Mouse (Mus musculus): Measurements from ENCODE around the gene Ednra. TPM values are rescaled to one million over a fixed set of nuclear protein-coding genes. Genes with fewer than 3 reads are reported as not detected.

The Ednra gene
- polyA plus RNA-seq, 1 experiment = 1.1 TPM

DNA sequence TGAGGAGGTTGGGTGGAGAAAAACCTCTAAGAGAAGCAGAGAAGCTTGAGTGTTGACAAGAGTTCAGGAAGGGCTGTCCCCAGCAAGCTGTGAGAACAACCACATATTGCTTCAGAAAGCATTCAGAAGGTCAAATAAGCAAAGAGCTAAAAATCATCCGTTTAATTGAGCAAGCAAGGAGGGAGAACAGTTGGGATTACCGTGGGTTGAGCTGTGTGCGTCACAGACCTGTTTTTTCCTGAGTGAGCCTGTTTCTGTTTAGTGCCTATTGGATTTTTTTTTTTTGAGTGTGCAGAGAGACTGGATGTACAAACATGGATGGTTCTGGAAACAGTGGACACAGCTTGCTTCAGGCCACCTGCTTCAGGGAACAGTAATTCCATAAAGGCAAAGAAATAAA lies 46.7 kb upstream of the Ednra start:
- Histone ChIP-seq H3K36me3 (ENCODE audit: control insufficient read depth, insufficient read depth) (no peaks in the 10 kb centered on the region), H3K27me3 (ENCODE audit: control insufficient read depth, insufficient read depth, insufficient read length) (no peaks in the 10 kb centered on the region), H3ac (ENCODE audit: control insufficient read depth, insufficient read length) (no peak overlapping the region), H3K79me2 (ENCODE audit: control insufficient read depth, insufficient read depth) (no peaks in the 10 kb centered on the region), H3K4me2 (ENCODE audit: low read depth) (no peak overlapping the region), H3K4me3 (no peak overlapping the region)
- TF ChIP-seq CEBPB (IDR thresholded peaks at IDR 0.05; ENCODE audit: insufficient read depth, poor library complexity, severe bottlenecking) (no peak), MYOG (IDR thresholded peaks at IDR 0.05; ENCODE audit: control insufficient read depth in 1 of 3, insufficient read depth in 1 of 3, insufficient read length in 2 of 3, low read depth in 2 of 3) (no peak), TCF3 (IDR thresholded peaks at IDR 0.05; ENCODE audit: insufficient read length, low read depth) (no peak), MAX (IDR thresholded peaks at IDR 0.05; ENCODE audit: low read depth) (no peak)

DNA sequence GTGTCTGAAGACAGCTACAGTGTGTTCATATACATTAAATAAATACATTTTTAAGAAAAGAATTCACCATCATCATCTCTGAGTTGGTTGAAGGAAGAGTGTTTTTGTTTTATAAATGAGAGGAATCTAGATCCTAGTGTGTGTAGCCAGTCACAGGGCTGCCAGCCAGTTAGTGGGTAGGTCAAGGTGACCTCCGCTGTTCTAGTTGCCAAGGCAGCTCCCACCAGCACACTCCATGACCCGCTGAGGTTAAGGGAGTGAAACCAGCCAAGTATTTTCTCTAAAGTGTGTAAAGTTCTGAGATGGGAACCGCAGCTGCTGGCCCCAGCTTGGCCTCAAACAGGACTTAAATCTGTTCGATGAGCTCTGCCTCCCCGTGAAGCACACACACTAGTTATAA lies 44.7 kb upstream of the Ednra start:
- TF ChIP-seq POLR2A (IDR thresholded peaks at IDR 0.05; ENCODE audit: insufficient read length, low read depth) (no peak), E2F4 (IDR thresholded peaks at IDR 0.05; ENCODE audit: insufficient read depth) (no peak), MYOG (IDR thresholded peaks at IDR 0.05; ENCODE audit: control insufficient read depth in 1 of 3, insufficient read depth in 1 of 3, insufficient read length in 2 of 3, low read depth in 2 of 3) (no peak), REST (IDR thresholded peaks at IDR 0.05; ENCODE audit: insufficient read depth, insufficient read length) (no peak), MYOD1 (IDR thresholded peaks at IDR 0.05; ENCODE audit: control insufficient read depth in 1 of 3, insufficient read length in 2 of 3, low read depth in 2 of 3) (no peak), POLR2AphosphoS2 (IDR thresholded peaks at IDR 0.05; ENCODE audit: insufficient read length, low read depth) (no peak), CEBPB (IDR thresholded peaks at IDR 0.05; ENCODE audit: insufficient read depth, poor library complexity, severe bottlenecking) (no peak), MAX (IDR thresholded peaks at IDR 0.05; ENCODE audit: low read depth) (no peak), TCF3 (IDR thresholded peaks at IDR 0.05; ENCODE audit: insufficient read length, low read depth) (no peak), USF1 (IDR thresholded peaks at IDR 0.05; ENCODE audit: low read depth) (no peak), SRF (IDR thresholded peaks at IDR 0.05; ENCODE audit: control insufficient read depth, insufficient read length, low read depth) (no peak), TCF12 (IDR thresholded peaks at IDR 0.05; ENCODE audit: insufficient read depth, poor library complexity, severe bottlenecking) (no peak)

DNA sequence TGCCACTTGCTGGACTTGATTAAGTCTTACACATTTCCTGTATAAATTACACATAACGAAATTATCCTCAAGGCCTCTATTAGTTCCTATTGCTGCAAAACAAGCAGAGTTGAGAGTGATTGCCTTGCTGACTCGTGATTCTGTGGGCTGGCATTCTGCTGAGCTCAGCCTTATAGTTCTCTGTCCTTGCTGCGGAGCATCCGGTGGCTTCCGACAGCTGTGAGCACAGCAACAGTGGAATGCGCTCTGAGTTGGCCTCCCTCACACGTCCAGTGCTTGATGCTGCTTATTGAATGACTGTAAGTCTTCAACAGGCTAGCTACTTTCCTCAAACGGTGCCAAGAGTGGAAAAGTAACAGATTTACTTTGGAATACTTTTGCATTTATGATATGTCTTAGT lies 40.0 kb upstream of the Ednra start:
- no peak overlapping the region for H3K4me2 ChIP-seq (ENCODE audit: low read depth)
- H3ac ChIP-seq (ENCODE audit: control insufficient read depth, insufficient read length) = no peak overlapping the region
- TF ChIP-seq MYOG (IDR thresholded peaks at IDR 0.05; ENCODE audit: control insufficient read depth in 1 of 3, insufficient read depth in 1 of 3, insufficient read length in 2 of 3, low read depth in 2 of 3) (peak; percentile 7 to 66 (median 11)), CEBPB (IDR thresholded peaks at IDR 0.05; ENCODE audit: insufficient read depth, poor library complexity, severe bottlenecking) (no peak), MYOD1 (IDR thresholded peaks at IDR 0.05; ENCODE audit: control insufficient read depth in 1 of 3, insufficient read length in 2 of 3, low read depth in 2 of 3) (peak in 2 of 3 experiments; percentile 59 to 69)
- no peak overlapping the region for H3K4me3 ChIP-seq
- no peaks in the 10 kb centered on the region for H3K27me3 ChIP-seq (ENCODE audit: control insufficient read depth, insufficient read depth, insufficient read length)
- H3K79me2 ChIP-seq (ENCODE audit: control insufficient read depth, insufficient read depth) = no peaks in the 10 kb centered on the region
- no peaks in the 10 kb centered on the region for H3K36me3 ChIP-seq (ENCODE audit: control insufficient read depth, insufficient read depth)

More for the DNA sequence above, 44.7 kb upstream of the Ednra start:
- Histone ChIP-seq H3K4me3 (no peak overlapping the region), H3ac (ENCODE audit: control insufficient read depth, insufficient read length) (no peak overlapping the region), H3K27me3 (ENCODE audit: control insufficient read depth, insufficient read depth, insufficient read length) (no peaks in the 10 kb centered on the region), H3K4me2 (ENCODE audit: low read depth) (no peak overlapping the region), H3K36me3 (ENCODE audit: control insufficient read depth, insufficient read depth) (no peaks in the 10 kb centered on the region), H3K79me2 (ENCODE audit: control insufficient read depth, insufficient read depth) (no peaks in the 10 kb centered on the region)

DNA sequence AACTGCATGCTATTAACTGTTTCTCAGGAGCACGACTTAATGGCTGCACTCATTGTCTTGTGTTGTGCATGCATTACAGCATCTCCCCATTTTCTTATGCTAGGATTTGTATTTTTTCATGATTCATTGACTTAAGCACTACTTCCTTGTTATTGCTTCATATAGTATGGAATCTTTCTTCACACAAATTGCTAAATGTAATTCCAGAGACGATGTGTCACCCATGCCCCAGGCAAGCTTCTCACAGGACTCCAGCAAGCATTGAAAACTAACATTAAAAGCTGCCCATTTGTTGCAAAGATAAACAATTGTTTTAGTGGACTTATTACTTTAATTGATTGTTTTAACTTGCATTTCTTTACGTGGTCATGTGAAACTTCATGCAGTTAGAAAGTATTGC lies 38.7 kb upstream of the Ednra start:
- no peak overlapping the region for H3K4me2 ChIP-seq (ENCODE audit: low read depth)
- TF ChIP-seq TCF12 (IDR thresholded peaks at IDR 0.05; ENCODE audit: insufficient read depth, poor library complexity, severe bottlenecking) (no peak), CEBPB (IDR thresholded peaks at IDR 0.05; ENCODE audit: insufficient read depth, poor library complexity, severe bottlenecking) (peak; percentile 65)
- no peaks in the 10 kb centered on the region for H3K27me3 ChIP-seq (ENCODE audit: control insufficient read depth, insufficient read depth, insufficient read length)
- H3ac ChIP-seq (ENCODE audit: control insufficient read depth, insufficient read length) = no peak overlapping the region
- H3K36me3 ChIP-seq (ENCODE audit: control insufficient read depth, insufficient read depth) = no peaks in the 10 kb centered on the region
- H3K79me2 ChIP-seq (ENCODE audit: control insufficient read depth, insufficient read depth) = no peaks in the 10 kb centered on the region
- no peak overlapping the region for H3K4me3 ChIP-seq

DNA sequence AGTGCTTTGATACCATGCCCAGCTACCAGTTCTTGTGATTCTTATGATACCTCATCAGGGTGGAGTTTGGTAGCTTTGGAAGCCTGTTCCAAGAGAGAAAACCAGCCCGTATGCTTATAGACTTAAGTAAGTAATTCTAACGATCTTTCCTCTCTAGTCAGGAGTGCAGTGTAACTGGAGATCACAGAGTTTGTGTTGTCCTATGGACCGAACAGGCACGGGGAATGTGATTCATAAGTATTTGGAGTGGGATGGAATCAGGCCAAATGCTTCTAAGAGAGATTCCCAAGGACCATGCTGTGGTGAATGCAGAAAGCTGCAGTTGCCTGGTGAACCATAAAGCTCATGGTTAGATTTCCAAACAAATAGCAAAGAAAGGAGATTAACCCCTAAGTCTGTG lies 31.2 kb upstream of the Ednra start:
- no peaks in the 10 kb centered on the region for H3K79me2 ChIP-seq (ENCODE audit: control insufficient read depth, insufficient read depth)
- H3K4me3 ChIP-seq = no peak overlapping the region
- TF ChIP-seq MYOG (IDR thresholded peaks at IDR 0.05; ENCODE audit: control insufficient read depth in 1 of 3, insufficient read depth in 1 of 3, insufficient read length in 2 of 3, low read depth in 2 of 3) (no peak), TCF12 (IDR thresholded peaks at IDR 0.05; ENCODE audit: insufficient read depth, poor library complexity, severe bottlenecking) (no peak), MYOD1 (IDR thresholded peaks at IDR 0.05; ENCODE audit: control insufficient read depth in 1 of 3, insufficient read length in 2 of 3, low read depth in 2 of 3) (no peak), TCF3 (IDR thresholded peaks at IDR 0.05; ENCODE audit: insufficient read length, low read depth) (no peak), USF1 (IDR thresholded peaks at IDR 0.05; ENCODE audit: low read depth) (no peak), REST (IDR thresholded peaks at IDR 0.05; ENCODE audit: insufficient read depth, insufficient read length) (no peak), CEBPB (IDR thresholded peaks at IDR 0.05; ENCODE audit: insufficient read depth, poor library complexity, severe bottlenecking) (no peak), SRF (IDR thresholded peaks at IDR 0.05; ENCODE audit: control insufficient read depth, insufficient read length, low read depth) (no peak), MAX (IDR thresholded peaks at IDR 0.05; ENCODE audit: low read depth) (no peak), POLR2AphosphoS2 (IDR thresholded peaks at IDR 0.05; ENCODE audit: insufficient read length, low read depth) (no peak), POLR2A (IDR thresholded peaks at IDR 0.05; ENCODE audit: insufficient read length, low read depth) (no peak), E2F4 (IDR thresholded peaks at IDR 0.05; ENCODE audit: insufficient read depth) (no peak)
- H3K36me3 ChIP-seq (ENCODE audit: control insufficient read depth, insufficient read depth) = no peaks in the 10 kb centered on the region
- no peaks in the 10 kb centered on the region for H3K27me3 ChIP-seq (ENCODE audit: control insufficient read depth, insufficient read depth, insufficient read length)
- peak overlapping the region; percentile 54 for H3K4me2 ChIP-seq (ENCODE audit: low read depth)
- no peak overlapping the region for H3ac ChIP-seq (ENCODE audit: control insufficient read depth, insufficient read length)
